Mouse (Mus musculus): ENCODE results near the gene Olfr1202. TPM values are rescaled to one million over a fixed set of nuclear protein-coding genes. Genes with fewer than 3 reads are reported as not detected.

Gene Olfr1202
- polyA plus RNA-seq (2015; fragmentation: Nextera tagmentation; extraction: Ambion mirVana), result not detected in 2 replicates

DNA sequence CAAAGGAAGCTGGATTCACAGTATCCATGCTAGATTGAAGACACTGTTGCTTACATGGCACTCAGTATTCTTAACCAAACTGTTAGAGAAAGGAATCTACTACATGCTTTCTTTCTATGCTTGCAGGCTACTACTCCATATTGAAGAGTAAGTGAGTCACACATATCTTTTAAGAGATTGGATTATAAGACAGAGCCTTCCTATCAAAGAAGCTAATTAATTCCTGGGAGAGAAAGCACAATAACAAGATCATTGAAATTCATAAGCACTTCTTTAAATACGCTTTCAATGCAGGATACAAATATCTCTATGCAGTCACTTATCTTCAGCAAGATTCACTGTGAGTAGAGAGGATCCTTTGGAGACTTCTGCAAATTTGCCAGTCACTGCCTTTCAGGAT, at the start of gene Olfr1202:
Olfr1202 (plus strand) TSS at position 301 of the 400 bp plus-strand sequence.
- DNase-seq (ENCODE audit: low spot score), result no peak

DNA sequence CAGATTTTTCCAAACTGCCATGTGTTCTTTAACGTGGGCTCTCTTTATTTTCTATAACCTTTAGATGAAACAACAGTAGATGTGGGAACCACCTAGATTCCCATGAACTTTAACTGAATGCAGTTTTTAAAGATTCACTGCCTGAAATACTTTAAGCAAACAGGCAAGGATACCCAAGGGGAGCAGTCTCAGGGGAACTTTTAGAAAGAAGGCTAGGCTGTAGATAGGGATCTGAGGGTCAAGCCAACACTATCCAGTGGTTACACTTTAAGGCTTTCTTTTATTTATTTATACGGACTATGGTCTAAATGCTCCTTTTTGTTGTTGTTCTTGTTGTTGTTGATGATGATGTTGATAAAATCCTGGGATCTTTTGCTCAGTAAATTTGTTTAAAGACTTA, 43.9 kb upstream of the Olfr1202 start, which contains the start of gene Olfr1200:
Olfr1200 (minus strand) TSS at position 101 of the 400 bp plus-strand sequence.
- DNase-seq (ENCODE audit: low spot score), result no peak

DNA sequence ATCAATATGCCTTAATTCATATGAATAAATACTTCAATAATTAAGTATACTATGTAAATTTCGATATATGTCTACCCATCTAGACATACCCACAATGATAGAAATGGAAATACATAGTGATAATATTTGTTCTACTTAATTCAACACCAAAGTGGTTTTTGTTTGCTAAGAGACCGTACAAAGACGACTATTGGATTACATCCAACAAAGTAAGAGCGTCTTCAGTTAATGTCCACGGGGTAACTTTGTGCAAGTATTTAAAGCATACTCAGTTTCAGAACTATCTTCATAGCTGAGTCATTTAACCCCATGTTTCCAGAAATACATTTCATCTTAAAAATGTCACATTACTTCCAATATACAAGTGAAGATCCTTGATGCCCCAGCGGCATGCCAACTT, 21.6 kb upstream of the Olfr1202 start, which contains the start of gene Olfr1201:
Olfr1201 (plus strand) TSS at position 301 of the 400 bp plus-strand sequence.
- DNase-seq (ENCODE audit: low spot score), result no peak

DNA sequence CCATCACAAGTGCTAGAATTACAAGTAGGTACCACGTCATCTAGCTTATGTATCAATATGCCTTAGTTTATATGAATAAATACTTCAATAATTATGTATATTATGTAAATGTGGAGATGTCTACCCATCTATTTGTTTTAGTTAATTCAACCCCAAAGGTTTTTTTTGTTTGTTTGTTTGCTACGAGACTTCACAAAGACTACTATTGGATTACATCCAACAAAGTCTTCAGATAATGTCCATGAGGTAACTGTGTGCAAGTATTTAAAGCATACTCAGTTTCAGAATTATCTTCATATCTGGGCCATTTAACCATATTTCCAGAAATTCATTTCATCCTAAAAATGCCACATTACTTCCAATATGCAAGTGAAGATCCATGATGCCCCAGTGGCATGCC, 15.1 kb downstream of the Olfr1202 start, which contains the start of gene Olfr1205:
Olfr1205 (plus strand) TSS at position 301 of the 400 bp plus-strand sequence.
- DNase-seq (ENCODE audit: low spot score), result no peak

DNA sequence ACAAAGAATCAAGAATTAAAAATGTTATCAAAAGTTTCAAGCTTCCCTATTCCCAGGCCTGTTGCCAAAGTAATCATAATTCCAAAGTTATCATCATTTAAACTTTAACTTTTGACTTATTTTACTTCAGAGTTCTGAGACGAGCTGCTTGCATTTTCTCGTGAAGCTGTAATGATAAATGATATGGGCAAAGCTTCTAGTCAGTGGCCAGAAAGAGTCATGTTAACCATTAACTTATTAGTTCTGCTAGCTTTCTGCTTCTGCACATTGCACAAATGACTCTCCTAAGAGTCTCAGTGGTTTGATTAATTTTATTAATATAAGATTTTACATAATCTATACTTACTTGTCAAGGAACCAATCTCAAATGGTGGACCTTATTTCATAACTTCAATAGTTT, 24.2 kb downstream of the Olfr1202 start:
- no peak for DNase-seq (ENCODE audit: low spot score)

DNA sequence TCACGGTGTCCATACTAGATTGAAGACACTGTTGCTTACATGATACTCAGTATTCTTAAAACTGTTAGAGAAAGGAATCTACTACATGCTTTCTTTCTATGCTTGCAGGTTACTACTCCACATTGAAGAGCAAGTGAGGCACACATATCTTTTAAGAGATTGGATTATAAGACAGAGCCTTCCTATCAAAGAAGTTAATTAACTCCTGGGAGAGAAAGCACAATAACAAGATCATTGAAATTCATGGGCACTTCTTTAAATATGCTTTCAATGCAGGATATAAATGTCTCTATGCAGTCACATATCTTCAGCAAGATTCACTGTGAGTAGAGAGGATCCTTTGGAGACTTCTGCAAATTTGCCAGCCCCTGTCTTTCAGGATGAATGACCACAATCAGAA, 34.7 kb downstream of the Olfr1202 start, which contains the start of gene Olfr1204:
Olfr1204 (plus strand) TSS at position 301 of the 400 bp plus-strand sequence.
- DNase-seq (ENCODE audit: low spot score), result no peak

DNA sequence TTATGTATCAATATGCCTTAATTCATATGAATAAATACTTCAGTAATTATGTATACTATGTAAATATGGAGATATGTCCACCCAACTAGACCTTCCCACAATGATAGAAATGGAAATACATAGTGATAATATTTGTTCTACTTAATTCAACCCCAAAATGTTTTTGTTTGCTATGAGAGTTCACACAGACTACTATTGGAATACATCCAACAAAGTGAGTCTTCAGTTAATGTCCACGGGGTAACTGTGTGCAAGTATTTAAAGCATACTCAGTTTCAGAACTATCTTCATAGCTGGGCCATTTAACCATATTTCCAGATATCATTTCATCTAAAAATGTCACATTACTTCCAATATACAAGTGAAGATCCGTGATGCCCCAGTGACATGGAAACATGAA, 48.6 kb downstream of the Olfr1202 start, which contains the start of gene Olfr1206:
Olfr1206 (plus strand) TSS at position 301 of the 400 bp plus-strand sequence.
- DNase-seq (ENCODE audit: low spot score), result no peak

Other genes with a start within 250 kb of the Olfr1202 start
- gene Olfr1189, start 228.0 kb upstream of the Olfr1202 start, polyA plus RNA-seq (2015; fragmentation: Nextera tagmentation; extraction: Ambion mirVana), result not detected in 2 replicates
- not detected in 2 replicates for gene Olfr1191-ps1, start 174.0 kb upstream of the Olfr1202 start, polyA plus RNA-seq (2015; fragmentation: Nextera tagmentation; extraction: Ambion mirVana)
- gene Olfr1192-ps1, start 166.0 kb upstream of the Olfr1202 start, polyA plus RNA-seq (2015; fragmentation: Nextera tagmentation; extraction: Ambion mirVana), result not detected in 2 replicates
- not detected in 2 replicates for gene Olfr1193, start 138.9 kb upstream of the Olfr1202 start, polyA plus RNA-seq (2015; fragmentation: Nextera tagmentation; extraction: Ambion mirVana)
- gene Olfr1195, start 125.3 kb upstream of the Olfr1202 start, polyA plus RNA-seq (2015; fragmentation: Nextera tagmentation; extraction: Ambion mirVana), result not detected in 2 replicates
- gene Olfr1196, start 109.9 kb upstream of the Olfr1202 start, polyA plus RNA-seq (2015; fragmentation: Nextera tagmentation; extraction: Ambion mirVana), result not detected in 2 replicates
- gene Olfr1197, start 82.1 kb upstream of the Olfr1202 start, polyA plus RNA-seq (2015; fragmentation: Nextera tagmentation; extraction: Ambion mirVana), result not detected in 2 replicates
- not detected in 2 replicates for gene Olfr1198, start 63.1 kb upstream of the Olfr1202 start, polyA plus RNA-seq (2015; fragmentation: Nextera tagmentation; extraction: Ambion mirVana)
- not detected in 2 replicates for gene Olfr1199, start 54.0 kb upstream of the Olfr1202 start, polyA plus RNA-seq (2015; fragmentation: Nextera tagmentation; extraction: Ambion mirVana)
- not detected in 2 replicates for gene Olfr1200, start 44.0 kb upstream of the Olfr1202 start, polyA plus RNA-seq (2015; fragmentation: Nextera tagmentation; extraction: Ambion mirVana)
- not detected in 2 replicates for gene Olfr1201, start 21.5 kb upstream of the Olfr1202 start, polyA plus RNA-seq (2015; fragmentation: Nextera tagmentation; extraction: Ambion mirVana)
- not detected in 2 replicates for gene Olfr1205, start 15.2 kb downstream of the Olfr1202 start, polyA plus RNA-seq (2015; fragmentation: Nextera tagmentation; extraction: Ambion mirVana)
- gene Olfr1204, start 34.8 kb downstream of the Olfr1202 start, polyA plus RNA-seq (2015; fragmentation: Nextera tagmentation; extraction: Ambion mirVana), result not detected in 2 replicates
- gene Olfr1206, start 48.7 kb downstream of the Olfr1202 start, polyA plus RNA-seq (2015; fragmentation: Nextera tagmentation; extraction: Ambion mirVana), result not detected in 2 replicates
- not detected in 2 replicates for gene Olfr1208, start 87.8 kb downstream of the Olfr1202 start, polyA plus RNA-seq (2015; fragmentation: Nextera tagmentation; extraction: Ambion mirVana)
- gene Olfr1209, start 100.7 kb downstream of the Olfr1202 start, polyA plus RNA-seq (2015; fragmentation: Nextera tagmentation; extraction: Ambion mirVana), result not detected in 2 replicates
- not detected in 2 replicates for gene Olfr1211, start 123.6 kb downstream of the Olfr1202 start, polyA plus RNA-seq (2015; fragmentation: Nextera tagmentation; extraction: Ambion mirVana)
- gene Olfr1212, start 139.5 kb downstream of the Olfr1202 start, polyA plus RNA-seq (2015; fragmentation: Nextera tagmentation; extraction: Ambion mirVana), result not detected in 2 replicates
- gene Gm13762, start 165.8 kb downstream of the Olfr1202 start, polyA plus RNA-seq (2015; fragmentation: Nextera tagmentation; extraction: Ambion mirVana), result not detected in 2 replicates
- gene Olfr1214, start 178.2 kb downstream of the Olfr1202 start, polyA plus RNA-seq (2015; fragmentation: Nextera tagmentation; extraction: Ambion mirVana), result not detected in 2 replicates
- not detected in 2 replicates for gene Olfr1215, start 192.5 kb downstream of the Olfr1202 start, polyA plus RNA-seq (2015; fragmentation: Nextera tagmentation; extraction: Ambion mirVana)
- not detected in 2 replicates for gene Olfr1216, start 203.8 kb downstream of the Olfr1202 start, polyA plus RNA-seq (2015; fragmentation: Nextera tagmentation; extraction: Ambion mirVana)
- not detected in 2 replicates for gene Olfr1217, start 217.6 kb downstream of the Olfr1202 start, polyA plus RNA-seq (2015; fragmentation: Nextera tagmentation; extraction: Ambion mirVana)
- not detected in 2 replicates for gene Olfr1218, start 246.7 kb downstream of the Olfr1202 start, polyA plus RNA-seq (2015; fragmentation: Nextera tagmentation; extraction: Ambion mirVana)